Mouse (Mus musculus) spleen, adult 18-20 months (tissue): ENCODE data around the gene Raet1e.
"Not testable (repeated sequence)": the region's sequence is repeated elsewhere in the genome, so short reads cannot be mapped to it uniquely, and the experiment has no call there.

Experiments
- DNase-seq, 2 experiments: peaks; one replicate each; pipeline ENCODE4 v3.0.0; 2022; ENCODE audit warnings: mixed read lengths in 2 of 2

Raet1e gene

GRCm38 (mm10) chr10:22158310-22158999, at the start of gene Raet1e, which contains the start of gene H60b:
TSS of gene Raet1e (plus strand) at chr10:22158569.
TSS of gene H60b (plus strand) at chr10:22158586.
- not testable (repeated sequence) for DNase-seq

DNA sequence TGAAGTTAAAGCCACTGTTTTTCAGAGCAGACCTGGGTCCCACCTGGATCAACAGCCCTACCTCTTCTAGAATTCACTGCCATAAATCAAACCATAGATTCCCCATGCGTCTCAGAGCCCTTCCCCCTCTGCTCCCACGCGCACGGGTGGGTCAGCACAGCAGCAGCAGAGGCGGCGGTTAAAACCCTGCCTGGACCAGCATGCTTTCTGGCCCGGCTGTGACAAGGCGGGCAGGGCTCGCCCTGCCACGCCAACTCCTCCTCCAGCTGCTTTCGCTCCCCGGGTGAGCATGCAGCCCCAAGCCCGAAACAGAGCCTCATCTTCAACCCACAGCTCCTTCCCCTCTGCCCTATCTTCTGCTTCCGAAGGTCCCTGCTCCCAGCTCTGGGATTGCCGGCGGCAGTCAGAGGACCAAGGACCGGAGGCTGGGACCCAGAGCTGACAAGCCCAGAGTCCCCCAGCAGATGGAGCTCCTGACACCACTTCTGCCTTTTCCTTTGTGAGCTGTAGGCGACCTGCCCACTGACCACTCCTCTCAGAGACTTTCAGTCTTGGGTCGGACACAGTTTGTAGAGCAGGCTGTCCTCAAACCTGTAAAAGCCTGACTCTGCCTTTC, 17.6 kb upstream of the Raet1e start:
- DNase-seq, result peak; percentile 45 to 71

DNA sequence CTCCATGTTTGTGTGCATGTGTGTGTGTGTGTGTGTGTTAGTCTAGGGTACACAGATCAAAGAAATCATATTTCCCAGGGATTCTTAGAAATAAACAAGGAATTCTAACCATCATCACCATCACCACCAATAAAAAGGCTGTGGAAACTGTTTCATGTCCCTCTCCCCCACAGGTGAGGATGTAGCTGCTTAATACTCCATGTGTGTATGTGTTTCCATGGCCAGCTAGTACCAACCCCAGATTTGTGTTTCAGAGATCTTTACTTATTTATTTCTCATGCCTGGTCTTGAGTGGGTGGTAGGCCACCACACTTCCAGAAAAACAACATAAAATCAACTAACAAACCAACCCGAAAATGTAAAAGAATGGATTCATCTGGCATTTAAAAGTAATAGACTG, 16.2 kb upstream of the Raet1e start:
- DNase-seq, result not testable (repeated sequence)

DNA sequence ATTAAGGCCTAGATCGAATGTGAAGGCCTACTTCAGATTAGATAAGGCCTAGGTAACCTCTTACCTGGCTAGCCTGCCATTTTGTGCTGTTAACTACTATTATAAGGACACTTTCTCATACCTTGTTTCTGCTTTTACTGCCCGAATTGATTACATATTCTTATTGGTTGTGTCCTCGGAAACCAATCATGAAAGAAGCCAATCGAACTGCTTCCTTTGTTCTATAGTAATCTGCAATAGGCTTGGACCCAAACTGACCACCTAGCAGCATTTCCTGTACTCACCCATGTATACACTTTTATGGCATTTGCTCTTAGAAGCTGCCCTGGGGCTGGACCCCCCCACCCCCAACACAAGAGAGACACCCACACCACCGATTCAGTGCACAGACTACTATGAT, 15.4 kb upstream of the Raet1e start:
- DNase-seq, result no peak

GRCm38 (mm10) chr10:22148441-22149072, 9.8 kb upstream of the Raet1e start:
- peak; percentile 74 to 79 for DNase-seq

DNA sequence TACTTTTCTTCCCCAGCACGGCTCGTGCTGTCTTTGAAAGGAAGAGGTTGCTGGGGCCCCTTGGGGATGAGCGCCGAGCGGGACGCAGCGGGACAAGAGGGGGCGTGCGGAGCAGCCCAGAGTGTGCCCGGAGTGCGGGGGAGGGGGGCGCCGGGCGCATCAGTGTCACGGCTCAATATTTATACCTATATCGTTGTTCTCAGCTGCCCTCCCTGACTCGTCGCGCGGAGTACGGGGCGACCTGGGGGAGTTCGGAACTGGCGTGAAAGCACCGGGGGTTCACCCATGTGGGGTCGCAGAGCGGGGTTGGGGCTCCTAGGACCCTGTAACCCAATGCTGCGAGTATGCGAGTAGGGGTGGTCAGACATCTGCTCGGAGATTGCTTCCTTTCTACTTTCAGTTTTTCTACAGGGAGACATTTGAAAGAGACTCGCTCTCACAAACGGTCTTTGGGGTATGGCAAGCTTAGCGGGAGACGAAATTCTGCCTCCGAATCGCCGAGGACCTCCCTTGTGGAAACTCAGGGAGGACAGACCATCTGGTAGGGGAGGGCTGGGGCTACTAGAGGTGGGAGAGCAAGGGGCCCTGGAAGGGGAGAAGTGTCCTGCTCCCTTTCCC, 9.2 kb upstream of the Raet1e start, which contains the start of gene E030030I06Rik:
TSS of gene E030030I06Rik (minus strand) at position 198 of the 618 bp plus-strand sequence.
- DNase-seq, result peak in 1 of 2 experiments; percentile 42

DNA sequence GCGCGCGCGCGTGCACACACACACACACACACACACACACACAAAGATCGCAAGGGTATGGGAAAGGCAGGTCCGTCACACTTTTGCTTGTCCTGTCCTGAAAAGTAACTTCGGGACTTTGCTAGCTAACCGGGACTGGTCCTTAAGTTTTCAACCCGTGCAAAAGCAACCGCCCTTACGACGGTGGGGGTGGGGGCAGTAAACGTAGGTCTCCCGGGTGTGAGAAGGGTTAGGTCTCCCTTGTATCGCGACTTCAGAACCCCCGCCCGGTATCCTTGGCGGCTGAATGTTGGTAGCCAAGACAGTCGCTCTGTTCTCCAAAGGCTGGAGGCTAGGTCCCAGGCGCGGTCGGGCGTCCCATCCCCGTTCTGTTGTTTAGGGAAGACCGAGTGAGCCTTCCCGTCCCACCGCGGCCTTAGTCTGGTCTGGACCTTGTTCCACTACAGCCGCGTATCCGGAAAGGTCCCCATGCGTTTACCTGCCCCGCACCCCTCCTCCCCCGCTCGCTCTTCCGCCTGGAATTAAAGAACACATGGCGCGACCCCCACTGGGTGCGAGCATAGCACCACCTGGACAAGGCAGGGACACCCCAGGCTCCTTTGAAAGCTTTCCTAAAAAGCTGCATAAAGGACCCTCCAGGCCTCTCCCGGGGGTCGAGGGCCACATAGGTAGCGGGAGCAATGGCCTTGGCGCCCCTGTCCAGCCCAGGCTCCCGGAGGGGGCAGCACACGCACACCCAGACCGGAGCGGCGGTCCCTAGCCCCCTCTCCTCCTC, 8.5 kb upstream of the Raet1e start:
- no peak for DNase-seq

GRCm38 (mm10) chr10:22150593-22150992, 7.8 kb upstream of the Raet1e start:
- DNase-seq, result no peak

GRCm38 (mm10) chr10:22151056-22151862, 7.1 kb upstream of the Raet1e start:
- DNase-seq, result peak in 1 of 2 experiments; percentile 43

DNA sequence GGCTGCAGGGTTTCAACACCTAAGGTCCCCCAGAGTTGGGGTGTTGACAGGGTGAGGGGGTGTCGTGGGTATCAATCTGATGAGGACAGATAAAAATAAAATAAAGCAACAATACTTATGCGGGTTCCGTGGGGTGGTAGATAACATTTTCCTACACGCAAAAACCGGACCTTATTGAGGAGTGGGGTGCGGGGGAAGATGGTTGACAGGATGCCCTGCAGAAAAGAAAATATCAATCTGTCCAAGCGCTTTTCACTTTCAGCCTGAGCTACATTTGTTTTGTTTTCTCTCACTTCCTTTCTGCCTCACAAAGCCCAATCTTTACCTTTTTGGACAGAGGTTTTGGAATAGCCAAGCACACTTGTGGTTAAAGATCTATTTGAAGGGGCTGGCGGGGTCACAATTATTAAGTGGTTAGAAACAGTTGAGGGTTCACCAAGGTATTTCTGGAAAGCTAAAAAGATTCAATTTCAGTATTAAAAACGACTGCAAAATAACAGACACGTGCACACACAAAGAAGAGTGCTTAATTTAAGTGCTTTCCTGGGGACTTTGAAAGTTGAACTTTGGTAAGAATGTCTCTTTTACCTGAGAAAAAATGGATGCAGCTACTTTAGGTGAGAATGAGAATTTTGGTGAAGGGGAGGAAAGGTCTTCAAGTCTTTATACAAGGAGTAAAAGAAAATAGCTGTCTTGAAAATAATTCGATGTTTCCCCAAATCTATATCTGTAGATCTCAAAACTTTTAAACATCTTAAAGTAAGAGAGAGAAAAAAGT, 6.3 kb upstream of the Raet1e start:
- not testable (repeated sequence) for DNase-seq

GRCm38 (mm10) chr10:22153147-22153690, 5.2 kb upstream of the Raet1e start:
- not testable (repeated sequence) for DNase-seq

GRCm38 (mm10) chr10:22154127-22154526, 4.2 kb upstream of the Raet1e start:
- DNase-seq, result peak in 1 of 2 experiments; percentile 32

- DNase-seq, result no peak
Measured at GRCm38 (mm10) chr10:22154871-22155799, 3.2 kb upstream of the Raet1e start.

- no peak for DNase-seq
Measured at GRCm38 (mm10) chr10:22159131-22159561, 777 bp downstream of the Raet1e start.

DNA sequence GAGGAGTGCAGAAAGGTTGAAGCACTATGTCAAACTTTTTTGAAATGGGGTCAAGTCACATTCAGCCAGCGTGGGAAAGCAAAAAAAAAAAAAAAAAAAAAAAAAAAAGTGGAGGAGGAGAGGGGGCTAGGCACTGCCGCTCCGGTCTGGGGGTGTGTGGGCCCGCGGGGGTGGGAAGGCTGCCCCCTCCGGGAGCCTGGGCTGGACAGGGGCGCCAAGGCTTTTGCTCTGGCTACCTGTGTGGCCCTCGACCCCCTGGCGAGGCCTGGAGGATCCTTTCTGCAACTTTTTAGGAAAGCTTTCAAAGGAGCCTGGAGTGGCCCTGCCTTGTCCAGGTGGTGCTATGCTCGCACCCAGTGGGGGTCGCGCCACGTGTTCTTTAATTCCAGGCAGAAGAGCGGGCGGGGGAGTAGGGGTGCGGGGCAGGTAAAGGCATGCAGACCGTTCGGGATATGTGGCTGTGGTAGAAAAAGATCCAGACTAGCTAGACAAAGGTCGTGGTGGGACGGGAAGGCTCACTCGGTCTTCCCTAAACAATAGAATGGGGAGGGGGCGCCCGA, 1.3 kb downstream of the Raet1e start:
- no peak for DNase-seq

GRCm38 (mm10) chr10:22163279-22163678, 4.9 kb downstream of the Raet1e start:
- not testable (repeated sequence) for DNase-seq

DNA sequence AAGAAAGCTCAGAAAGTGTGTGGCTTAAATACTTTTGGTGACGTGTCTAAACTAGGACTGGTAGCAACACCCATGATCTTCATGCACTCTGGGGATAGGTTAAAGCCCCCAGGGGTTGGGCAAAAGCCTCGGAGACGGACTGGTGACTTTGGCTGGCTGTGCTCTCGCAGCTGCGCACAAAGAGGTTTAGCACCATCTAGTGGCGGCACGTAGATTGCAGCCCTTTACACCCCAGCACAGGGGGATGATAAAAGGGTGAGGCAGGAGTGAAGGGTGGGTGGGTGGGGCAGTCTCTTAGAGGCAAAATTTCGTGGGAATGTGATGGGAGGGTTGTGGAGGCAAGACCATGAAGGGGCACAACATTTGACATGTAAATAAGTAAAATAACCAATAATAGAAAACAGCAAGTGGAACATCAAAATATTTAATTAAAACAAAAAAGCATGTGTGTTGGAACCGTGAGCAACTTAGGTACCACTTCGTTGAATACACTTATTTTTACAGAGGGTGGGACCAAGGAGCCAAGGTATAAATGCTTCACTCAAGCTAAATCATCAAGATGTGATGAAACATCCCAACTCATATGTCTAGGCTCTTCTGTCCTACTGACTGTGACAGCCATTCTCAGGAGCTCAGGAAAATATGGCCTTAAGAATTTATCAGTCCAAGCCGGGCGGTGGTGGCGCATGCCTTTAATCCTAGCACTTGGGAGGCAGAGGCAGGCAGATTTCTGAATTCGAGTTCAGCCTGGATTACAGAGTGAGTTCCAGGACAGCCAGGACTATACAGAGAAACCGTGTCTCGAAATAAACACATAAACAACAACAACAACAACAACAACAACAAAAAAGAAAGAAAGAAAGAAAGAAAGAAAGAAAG, 5.6 kb downstream of the Raet1e start:
- DNase-seq, result peak; percentile 53 to 79
